Mouse (Mus musculus) left cerebral cortex, adult 8-10 months (tissue): ENCODE results near the gene Ralb. TPM values are rescaled to one million over a fixed set of nuclear protein-coding genes. Genes with fewer than 3 reads are reported as not detected.

Experiments
- DNase-seq, 2 experiments: peaks; one replicate each; pipeline ENCODE4 v3.0.0; 2022; ENCODE audit warnings: low spot score in 2 of 2
- total RNA-seq, 4 experiments: library from RNA; stranded (reverse); gene quantifications; 2 replicates each; pipeline ENCODE4 v1.2.4; 2022

Gene Ralb
- total RNA-seq, 4 experiments from 2014 or later = 21.4 to 24.0 (median 22.6) TPM

DNA sequence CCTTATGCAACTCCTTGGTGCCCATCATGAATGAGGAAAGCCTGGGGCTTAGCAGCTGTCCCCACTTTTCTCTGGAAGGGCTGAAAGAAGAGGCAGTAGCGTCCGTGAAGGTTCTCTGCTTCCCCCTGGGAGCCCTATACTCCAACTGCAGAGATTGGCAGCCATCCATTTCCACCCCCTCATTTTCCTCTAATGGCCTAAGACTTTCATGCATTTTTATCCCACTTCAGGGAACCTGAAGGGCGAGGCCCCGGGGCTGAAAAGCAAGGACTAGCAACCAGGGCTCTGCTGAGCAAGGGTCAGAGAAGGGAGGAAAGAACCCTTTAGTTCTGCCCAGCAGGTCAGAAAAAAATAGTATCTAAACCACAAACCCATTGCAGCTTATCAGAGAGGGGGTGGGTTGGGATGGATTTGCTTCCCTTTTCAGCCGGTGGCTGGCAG is 20.4 kb upstream of the Ralb start:
- no peak for DNase-seq

DNA sequence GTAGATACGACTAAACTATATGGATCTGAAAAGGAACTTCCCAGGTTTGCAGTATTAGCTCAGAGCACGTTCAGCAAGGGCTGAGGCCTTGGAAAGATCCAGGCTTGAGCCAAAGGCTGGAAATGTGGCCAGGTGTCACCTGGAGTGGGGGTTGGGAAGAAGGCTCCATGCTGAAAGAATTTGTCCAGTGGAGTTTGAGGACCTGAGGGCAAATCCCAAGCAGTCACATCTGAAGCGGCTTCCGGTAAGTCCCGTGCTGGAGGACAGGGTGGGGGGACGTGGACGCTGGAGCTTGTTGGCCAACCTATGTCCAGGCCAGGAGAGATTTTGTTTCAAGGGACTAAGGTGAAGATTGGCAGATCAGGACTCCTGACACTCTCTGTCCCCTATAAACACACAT is 19.2 kb upstream of the Ralb start:
- no peak for DNase-seq

DNA sequence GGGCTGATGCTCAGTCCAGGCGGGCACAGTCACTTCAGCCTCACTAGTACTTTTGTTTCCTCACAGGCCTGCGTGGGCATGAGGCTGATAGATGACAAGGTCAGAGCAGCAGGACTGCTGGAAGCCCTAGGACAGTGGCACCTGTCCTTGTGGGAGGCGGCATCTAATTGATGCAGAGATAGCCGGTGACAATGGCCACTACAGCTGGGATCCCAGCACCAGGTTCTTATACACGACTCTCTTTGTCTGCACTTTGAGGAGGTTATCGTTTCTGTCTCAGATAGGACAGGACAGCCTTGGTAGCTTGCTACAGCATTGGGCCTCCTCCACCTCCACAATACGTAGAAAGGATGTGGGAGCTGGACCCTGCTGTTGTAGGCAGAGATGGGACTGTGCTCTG is 18.8 kb upstream of the Ralb start:
- no peak for DNase-seq

DNA sequence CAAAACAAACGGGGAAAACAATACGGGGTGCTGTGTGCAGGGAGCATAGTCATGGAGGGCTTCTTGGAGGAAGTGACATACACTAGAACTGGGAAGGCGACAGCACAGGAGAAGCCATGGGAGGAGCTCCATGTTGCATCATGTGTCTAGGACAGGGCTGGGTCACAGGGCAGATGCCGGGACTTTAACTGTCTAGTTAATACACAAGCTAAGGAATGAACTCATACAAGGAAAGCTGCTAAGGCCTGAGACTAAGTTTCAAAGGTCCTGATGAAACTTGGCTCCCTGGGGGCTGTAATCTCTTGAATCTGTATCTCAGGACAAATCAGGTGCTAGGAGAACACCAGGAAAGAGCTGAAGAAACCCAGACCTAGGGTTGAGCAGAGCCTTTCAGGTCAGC is 18.1 kb upstream of the Ralb start:
- DNase-seq = no peak

DNA sequence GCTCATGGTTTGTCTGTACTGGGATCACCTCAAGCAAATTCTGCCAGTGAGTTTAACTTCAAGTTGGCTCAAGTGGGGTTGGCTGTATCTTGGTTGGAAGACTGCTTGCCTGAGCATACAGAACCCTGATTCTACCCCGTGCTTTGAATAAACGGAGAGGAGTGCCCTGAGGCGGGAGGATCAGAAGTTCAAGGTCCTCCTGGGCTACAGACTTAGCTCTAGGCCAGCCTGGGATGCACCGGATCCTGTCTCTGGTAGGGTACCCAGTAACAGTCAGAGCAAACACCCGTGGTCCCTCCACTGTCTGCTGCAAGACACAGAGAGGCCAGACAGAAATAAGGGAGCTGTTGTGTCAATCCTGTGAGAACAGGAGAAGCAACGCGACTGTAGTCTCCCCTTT is 17.1 kb upstream of the Ralb start:
- DNase-seq = no peak

DNA sequence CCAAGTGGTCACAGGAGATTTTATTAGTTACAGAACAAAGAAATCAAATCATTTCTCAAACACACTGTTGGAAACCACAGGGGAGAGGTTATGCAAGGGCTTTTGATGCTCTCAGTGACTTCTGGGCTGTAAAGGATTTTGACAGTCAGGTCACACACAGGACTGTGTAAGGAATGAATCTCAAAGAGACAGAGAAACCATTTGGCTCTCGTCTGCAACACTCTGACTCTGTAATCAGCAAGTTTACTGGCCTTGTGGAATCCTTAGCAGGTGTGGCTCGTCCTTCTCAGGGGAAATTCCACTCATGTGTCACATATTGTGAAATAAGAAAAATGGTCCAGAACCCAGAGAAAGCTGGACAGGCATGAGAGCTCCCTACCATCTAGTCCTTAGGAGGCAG is 16.4 kb upstream of the Ralb start:
- DNase-seq = no peak

DNA sequence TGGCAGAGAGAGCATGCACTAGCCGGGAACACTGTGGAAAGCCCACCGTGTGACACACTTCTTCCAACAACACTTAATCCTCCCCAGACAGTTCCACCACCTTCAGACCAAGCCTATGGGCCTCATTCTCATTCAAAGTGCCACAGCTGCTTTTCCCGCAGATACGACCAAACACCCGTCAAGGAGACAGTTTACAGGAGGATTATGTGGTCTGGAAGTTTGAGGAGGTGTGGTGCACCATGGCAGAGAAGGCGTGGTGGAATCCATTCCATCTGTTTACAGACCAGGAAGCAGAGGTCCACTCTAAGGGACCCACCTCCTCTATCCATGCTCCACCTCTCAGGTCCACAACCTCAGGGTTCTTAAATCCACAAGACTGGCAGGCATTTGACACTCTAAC is 14.7 kb upstream of the Ralb start:
- DNase-seq = no peak

DNA sequence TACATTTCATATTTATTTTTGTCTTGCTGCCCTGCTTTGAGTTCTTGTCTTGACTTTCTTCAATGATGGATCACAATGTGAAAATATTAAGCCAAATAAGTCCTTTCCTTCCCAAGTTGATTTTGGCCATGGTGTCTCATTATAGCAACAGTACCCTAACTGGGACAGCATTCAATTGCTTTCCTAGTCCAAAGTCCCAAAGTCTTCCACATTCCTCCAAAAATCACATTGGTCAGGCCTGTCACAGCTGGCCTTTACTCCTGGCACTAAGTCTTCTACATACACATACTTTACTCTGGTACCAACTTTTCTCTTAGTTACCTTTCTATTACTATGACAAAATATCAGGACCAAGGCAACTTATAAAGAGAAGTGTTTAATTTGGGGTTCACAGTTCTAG is 14.2 kb upstream of the Ralb start:
- DNase-seq = no peak

DNA sequence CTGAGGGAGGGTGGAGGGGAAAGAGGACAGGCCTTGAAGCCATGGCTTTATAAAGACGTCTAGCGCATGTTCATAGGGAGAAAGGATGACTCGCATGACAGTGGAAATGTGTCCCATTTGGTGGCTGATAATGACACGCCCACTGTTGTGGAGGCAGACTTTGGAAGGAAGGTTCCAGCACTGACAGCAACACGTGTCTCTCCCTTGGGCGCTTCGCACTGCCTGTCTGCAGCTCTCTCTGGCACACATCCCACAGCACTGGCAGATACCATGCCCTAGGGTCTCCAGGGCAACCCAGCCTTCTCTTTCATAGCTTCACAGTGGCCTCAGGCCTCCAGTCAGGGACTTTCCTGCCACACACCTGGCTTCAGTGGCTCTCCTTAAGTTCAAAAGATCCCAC is 13.5 kb upstream of the Ralb start:
- DNase-seq = no peak

DNA sequence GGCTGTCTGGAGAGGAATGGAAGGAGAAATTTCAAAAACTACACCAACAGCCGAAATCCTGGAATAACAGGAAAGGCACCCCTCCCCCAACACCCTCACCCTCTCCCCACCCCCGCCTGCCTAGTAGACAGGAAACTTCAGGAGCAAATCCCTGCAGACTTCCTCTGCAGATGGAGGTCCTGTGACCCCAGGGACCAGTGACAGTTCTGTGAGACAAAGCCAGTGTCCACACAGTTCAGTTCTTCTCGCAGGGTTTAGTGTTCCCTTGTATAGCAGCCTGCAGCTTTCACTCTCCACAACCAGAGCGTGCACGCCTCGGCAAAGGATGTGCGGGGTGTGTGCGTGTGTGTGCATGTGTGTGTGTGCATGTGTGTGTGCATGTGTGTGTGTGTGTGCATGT is 6.3 kb upstream of the Ralb start:
- DNase-seq = no peak

DNA sequence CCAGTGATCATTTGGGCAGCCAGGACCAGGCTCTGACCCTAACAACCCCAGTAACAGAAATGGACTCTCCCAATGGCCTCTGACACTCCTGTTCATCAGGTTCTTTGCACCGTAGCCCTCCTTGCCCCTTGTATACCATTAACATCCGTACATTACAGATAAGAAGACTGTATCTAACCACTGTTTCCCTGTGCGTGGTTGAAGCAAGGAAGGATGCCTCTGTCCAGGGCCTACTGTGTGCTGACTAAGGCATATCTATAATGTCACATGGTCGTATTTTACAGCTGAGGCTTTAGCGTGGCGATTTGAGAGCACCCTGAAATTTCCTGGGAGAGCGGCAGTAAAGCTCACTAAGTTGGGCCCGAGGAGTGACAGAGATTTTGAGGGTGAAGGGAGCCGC is 5.8 kb upstream of the Ralb start:
- DNase-seq = no peak

DNA sequence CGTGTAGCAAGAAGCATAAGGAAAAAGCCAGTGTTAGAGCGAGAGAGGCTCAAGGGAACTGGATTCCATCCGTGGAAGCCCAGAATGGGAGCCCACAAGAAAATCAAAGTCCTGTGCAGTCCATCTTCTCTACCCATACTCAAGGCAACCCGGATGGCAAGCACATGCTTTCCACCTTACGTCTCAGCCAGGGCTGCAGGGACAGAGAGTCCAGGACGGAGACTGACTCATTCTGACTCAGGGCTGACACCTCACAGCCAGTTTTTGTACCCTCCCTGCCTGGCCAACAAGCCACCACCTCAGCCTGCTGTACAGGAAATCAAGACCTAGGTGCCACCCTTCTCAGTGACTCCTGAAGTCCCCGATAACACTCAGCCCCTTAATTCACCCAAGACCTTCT is 4.9 kb upstream of the Ralb start:
- no peak for DNase-seq

DNA sequence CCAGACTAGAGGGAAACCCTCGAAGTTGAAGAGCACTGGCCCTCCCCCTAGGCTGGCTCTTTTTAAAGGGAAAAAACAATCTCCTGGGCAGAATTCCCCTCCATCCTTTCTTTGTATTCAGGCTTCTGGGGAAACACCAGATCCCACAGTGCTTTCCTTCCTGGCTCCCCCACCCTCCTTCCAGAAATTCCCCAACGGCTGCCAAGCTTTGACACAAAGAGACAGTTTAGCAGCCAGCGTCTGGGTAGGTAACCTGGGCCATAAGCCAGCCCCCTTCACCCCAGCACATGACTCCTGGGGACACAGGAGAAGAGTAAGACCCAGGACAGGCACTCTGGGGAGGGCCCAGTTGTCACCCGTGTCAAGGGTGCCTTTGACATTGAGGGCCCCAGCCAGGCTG is 4.0 kb upstream of the Ralb start:
- no peak for DNase-seq

DNA sequence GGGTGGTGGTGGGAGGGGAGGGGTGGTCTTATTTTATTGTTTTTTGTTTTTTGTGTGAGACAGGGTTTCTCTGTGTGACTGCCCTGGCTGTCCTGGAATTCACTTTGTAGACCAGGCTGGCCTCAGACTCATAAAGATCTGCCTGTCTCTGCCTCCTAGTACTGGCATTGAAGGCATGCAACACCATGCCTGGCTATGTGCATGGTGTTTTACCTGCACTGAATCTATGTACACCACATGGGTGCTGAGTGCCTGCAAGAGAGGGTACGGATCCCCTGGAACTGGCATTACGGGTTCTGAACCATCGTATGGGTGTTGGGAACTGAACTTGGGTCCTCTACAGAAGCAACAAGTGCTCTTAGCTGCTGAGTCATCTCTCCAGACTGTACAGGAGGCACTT is 1.4 kb upstream of the Ralb start:
- DNase-seq = no peak

DNA sequence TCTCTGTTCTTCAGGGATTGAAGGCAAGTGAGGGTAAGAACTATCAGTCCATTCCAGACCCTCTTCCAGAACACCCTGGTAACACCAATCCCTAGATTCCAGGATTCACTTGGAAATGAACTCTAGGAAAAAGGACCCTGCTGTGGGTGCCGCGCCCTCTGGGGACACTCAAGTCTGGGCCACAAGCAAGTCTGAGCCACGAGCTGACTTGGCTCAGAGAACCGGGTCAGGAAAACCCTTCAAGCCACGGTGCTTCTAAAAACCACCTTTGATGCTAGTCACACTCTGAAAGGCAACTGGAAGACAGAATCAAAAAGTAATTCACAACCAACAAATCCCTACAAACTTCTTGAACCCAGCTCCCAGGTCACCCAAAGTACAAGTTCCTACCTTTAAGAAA is 786 bp downstream of the Ralb start:
- no peak for DNase-seq

DNA sequence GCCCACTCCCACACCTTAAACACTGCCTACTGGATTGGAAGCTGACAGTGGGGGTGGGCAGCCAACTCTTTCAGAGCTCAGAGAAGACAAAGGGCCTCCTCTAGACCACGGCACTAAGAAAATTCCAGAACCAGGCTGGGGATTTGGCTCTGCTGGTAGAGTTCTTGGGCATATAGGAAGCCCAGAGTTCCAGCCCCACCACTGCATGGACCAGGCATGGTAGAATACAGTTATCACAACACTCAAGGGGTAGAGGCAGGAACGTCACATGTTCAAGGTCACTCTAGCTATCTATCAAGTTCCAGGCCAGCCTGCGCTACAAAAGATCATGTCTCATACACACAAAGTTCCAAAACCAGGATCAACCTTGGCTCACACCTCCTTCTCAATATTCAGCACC is 1.4 kb downstream of the Ralb start:
- DNase-seq = no peak

DNA sequence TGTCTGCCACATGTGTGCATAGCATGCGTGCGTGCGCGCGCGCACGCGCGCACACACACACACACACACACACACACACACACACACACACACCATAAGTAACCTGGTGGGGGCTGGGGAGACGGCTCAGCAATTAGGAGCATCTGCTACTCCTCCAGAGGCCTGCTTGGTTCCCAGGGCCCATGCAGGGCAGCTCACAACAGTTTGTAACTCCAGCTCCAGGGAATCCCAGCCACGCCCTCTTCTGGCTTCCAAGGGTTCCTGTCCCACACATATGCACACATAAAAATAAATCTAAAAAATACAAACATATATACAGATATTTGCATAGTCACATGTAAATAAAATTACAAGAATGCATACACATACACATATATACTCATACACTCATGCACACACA is 1.9 kb downstream of the Ralb start:
- DNase-seq = no peak

DNA sequence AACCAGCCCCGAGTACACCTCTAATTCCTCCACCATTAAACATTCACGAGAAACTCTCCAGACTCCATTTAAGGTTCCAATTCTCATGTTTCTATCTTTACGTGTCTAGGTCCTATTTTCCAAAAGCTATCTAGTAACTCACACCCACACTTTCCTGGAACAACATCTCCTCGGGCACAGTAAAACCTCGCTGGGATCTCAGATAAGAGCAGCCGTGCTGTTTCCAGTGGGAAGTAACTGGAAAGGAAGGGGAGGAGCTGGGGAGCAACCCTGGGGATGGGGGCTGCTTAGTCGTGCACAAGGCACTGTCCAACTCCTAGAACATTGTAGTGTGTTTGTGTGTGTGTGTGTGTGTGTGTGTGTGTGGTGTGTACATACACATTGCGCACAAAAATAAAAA is 2.7 kb downstream of the Ralb start:
- no peak for DNase-seq

DNA sequence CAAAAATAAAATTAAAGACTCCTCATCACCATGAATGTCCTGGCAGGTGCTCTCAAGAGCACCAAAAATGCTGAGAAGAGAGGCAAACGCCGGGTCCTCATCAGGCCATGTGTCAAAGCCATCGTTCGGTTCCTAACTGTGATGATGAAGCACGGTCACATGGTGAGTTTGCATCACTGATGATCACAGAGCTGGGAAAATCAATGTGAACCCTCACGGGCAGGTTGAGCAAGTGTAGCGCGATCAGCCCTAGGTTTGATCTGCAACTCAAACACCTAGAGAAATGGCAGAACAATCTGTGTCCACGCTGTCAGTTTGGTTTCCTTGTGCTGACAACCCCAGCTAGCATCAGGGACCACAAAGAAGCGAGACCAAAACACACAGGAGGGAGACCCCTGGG is 5.1 kb downstream of the Ralb start:
- DNase-seq = no peak

DNA sequence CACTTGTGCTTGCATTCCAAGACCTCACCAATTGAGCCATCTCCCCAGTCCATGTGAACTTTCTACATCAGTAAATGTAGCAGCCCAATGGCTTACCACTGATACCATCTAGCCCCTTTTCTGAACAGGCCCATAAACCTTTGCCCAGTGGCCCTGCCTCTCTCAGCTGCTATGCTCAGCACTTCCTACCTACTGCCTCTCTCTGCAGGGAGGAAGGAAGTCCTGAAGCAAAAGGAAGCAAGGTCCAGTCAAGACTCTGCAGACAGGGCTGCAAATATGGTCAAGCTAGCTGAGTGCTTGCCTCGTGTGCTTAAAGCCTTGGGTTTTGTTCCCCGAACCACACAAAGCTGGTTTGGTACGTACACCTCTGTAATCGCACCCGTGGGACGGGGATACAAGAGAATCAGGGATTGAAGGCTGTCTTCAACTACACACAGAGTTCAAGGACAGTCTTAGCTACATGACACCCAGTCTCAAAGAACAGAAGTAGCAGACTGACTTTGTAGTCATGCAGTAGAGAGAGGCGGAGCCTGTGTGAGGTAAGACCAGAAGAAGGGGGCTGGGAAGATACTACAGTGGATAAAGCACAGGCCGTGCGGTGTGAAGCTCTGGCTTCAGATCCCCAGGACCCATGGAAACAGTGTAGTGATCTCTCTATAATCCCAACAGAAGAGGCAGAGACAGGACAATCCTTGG is 5.9 kb downstream of the Ralb start:
- DNase-seq = no peak

DNA sequence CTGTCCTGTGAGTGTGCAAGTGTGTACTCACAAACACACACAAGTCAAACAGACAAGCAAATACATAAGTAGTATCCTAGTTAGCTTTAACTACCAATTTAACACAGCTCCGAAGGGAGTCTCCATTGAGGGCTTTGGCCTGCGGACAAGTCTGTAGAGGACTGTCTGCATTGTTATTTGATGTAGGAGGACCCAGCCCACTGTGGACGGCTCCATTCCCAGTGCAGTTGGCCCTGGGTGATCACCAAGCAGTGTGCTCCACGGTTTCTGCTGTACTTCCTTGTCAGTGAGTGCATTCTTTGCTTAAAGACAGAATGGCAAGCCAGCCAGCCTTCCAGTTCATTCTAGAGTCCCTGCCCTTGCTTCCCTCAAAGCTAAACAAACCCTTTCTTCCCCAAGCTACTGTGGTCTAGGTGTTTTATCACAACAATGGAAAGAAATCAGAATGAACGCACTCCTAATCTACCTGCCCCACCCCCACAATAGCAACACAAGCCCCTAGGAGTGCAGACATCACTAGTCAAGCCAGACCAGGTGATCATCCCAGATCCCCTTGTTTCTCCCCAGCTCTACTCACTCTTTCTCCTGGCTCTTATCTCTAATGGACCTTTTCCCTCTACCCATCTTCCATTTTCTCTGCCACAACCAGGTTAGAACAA is 7.1 kb downstream of the Ralb start:
- no peak for DNase-seq

DNA sequence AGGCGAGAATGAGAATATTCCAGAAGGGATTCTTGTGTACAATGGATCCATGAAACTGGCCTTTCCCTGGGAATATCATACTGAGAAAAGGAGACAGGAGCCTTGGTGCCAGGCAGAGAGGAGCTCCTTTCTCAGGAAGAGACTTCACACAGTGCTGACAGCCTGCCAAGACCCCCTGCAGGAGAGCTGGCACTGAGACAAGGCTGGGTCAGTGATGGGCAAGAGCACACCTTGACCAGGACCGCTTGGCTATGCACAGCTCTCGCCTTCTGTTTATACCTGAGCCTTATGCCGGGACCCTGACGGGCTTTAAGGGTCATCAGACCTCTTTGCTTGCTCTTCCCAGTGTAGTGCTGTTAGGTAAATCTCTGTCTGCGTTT is 9.2 kb downstream of the Ralb start:
- DNase-seq = no peak

DNA sequence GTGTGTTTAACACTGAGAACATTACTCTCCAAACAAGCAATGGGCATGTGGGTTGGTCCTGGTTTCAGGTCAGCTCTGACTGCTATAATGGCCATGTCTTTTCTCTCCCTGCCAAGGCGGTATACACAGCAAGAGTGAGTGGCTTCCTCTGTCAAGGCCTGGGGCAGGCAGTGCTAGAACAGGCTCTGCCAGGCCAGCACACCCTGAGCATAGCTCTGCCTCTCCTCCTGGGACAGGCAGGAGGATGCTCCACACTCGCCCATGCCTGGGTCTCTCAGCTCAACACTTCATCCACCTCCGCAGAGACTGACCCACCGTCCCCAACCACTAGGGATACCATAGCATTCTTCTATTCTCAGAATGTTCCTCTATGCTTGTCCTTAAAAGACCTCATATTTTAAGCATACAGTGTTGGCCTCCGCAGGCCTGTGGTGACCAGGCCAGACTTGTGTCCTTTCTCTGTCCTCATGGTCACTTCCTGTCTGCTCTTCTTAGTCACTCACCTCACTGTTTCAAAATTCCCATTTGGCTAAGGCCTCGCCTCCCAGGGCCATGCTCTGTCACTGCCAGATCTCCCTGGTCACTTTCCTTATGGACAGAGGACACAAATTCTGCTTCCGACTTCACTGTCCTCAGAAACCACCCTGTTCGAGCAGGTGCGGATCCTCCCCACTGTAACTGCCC is 9.7 kb downstream of the Ralb start:
- no peak for DNase-seq
